Mouse (Mus musculus) liver, adult (tissue): ENCODE measurements around the gene Cubn.

Source experiments
- GATA4 ChIP-seq: IDR thresholded peaks from 2 replicates; pipeline ENCODE4 v1.6.1; 2014; ENCODE audit warnings: mild to moderate bottlenecking, low read length; ENCODE audit not compliant: insufficient replicate concordance

The Cubn gene

DNA sequence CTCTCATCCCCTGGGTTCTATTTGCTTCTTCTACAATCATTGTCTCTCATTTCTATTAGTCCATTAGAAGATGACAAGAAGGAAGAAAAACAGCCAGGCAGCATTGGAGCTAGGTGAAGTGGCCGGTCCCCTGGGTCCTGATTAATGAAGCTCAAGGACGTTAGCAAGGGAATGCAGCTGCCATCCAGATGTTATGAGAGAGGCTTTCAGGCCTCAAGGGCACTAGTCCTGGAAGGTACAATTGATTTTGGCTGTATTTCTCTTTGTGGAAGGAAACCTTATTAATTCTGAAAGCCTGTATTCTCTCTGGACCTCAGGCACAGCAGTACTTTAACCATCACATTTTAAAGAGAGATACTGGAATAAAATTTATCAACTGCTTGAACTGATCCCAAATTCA, 41.1 kb downstream of the Cubn start:
- no peak for TF ChIP-seq GATA4

GRCm38 (mm10) chr2:13445156-13445555, 46.5 kb downstream of the Cubn start:
- no peak for TF ChIP-seq GATA4

DNA sequence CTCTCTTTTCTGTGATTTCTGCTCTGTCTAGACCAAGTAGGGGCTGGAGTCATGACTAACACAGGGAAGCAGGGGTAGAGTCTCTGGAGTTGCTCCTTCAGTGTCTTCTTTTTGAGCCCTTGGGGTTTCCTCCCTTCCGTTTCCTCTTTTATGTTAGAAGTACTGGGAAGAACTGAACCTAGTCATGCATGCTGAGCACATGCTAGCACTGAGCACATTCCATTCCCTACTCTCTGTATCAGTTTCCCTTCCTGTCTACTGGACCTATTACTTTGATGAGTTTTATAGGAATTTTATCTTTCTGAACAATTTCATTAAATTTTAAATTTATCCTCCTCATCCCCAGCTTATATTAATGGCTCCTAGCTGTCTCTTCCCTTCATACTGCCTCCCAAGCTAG, 52.6 kb downstream of the Cubn start:
- TF ChIP-seq GATA4: no peak

DNA sequence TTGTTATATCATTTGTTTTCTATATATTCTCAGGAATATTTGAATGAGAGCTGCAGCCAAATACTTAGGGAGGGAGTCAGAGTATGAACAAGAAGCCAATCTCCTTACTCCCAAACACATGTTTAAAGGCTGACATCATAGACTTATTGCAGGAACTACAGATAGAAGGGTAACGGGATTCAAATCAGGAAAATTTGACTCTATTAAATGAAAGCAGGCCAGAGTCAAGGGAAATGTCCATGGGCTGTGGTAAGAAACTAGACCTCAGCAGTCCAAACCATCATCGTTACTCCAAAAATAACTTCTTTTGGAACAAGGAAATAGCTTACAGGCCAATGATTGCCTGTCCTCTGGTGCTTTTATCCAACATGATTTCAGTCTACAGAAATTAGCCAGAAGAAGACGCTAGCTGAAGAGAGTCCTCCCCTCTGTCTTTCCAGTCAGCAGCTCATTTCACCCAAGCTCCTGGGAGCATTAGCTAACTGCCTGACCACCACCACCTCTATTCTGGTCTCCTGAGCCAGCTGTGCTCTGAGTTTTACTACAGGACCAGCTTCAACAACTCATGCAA, 53.3 kb downstream of the Cubn start:
- no peak for TF ChIP-seq GATA4

DNA sequence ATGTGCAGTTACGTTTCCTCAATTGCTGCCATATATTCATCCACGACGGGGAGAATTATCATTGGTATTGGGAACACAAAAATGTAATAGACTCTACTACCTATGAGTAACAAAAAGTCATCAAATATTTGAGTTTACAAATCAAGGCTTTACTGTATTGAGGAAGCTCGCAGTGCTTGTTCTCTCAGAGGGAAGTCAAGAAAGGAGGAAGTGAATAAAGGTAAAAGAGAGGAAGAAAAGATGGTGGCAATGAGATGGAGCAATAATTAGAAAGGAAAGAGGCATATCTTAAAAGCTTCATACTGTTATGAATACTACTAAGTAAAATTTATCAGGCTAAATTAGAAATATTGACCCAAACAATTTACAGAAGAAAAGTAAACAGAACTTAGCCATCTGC, 59.6 kb downstream of the Cubn start:
- no peak for TF ChIP-seq GATA4

- no peak for TF ChIP-seq GATA4
These were observed 69.4 kb downstream of the Cubn start for GRCm38 (mm10) chr2:13421974-13422760.

DNA sequence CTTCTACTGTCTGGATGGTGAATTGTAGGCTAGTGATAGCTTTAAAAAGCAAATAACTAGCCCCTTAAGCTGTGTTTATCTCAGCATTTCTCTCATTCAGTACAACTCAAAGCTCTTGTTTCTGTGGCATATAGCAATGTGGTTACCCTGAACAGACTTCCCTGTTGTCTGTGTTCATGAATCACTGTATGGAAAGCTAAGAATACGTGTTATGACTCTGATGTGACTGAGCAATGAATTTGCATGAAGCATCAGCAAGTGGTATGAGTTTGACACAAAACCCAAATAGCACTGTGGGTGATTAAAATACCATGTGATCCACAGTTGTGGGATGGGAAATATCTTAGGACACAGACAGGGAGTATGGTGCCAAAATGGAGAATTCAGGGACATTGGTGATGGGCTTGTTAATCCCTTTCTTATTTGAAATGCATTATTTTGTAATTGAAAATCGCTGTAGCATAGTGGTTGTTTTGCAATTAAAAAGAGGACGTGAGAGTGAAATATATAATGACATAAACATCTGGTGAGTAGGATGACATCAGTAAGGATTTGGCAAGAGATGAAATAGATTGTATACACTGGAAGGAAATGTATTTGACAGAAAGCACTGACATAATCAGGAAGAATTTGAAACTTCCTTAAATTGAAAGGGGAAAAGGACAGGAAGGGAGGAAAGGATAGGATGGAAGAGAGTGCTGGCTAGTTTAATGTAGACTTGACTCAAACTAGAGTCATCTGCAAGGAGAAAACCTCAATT, 74.7 kb downstream of the Cubn start:
- TF ChIP-seq GATA4: no peak

DNA sequence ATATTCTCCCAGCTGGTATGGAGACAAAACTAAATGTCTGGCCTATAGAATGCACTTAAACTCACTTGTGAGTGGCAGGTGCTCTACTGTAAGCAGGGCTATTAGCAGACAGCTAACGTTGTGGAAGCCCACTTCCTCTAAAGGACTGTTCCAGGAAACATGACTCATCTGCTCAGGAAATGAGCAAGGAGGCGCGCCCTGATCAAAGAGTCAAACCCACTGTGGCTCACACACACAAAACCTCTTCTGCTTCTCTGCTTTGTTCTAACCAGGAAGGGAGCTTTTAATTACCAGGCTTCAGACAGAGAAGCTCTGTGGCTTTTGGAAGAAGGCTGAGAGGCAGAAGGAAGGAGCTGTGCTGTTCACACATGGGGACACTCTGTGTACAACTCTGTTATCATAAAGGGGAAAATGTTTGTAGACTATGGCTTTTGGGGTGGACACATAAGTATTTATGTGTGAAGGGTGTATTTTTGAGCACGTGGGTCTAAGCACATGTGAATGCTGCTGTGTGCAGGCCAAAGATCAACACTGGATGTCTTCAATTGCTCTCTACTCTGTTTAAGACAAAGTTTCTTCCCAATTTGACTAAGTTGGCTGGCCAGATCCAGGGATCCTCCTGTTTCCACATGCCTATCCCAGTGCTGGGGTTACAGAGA, 78.0 kb downstream of the Cubn start:
- TF ChIP-seq GATA4: peak; percentile 34; the same call in 1 of the 2 replicates

GRCm38 (mm10) chr2:13410660-13411059, 81.0 kb downstream of the Cubn start:
- no peak for TF ChIP-seq GATA4

GRCm38 (mm10) chr2:13409767-13410519, 81.7 kb downstream of the Cubn start:
- TF ChIP-seq GATA4: no peak

DNA sequence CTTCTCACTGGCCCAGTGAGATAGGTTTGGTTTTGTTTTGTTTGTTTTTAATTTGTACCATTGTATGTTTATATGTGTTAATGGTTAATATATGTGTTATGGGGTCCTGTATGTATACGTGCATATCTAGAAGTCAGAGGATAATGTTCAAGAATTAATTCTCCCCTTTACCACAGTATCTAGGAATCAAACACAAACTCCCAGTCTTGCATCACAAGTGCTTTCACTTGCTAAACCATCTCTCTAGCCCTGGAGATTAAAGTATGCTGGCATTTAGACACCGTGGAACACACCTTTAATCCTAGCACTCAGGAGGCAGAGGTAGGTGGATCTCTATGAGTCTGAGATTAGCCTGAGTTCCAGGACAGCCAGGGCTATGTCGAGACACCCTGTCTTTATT, 83.3 kb downstream of the Cubn start:
- no peak for TF ChIP-seq GATA4

DNA sequence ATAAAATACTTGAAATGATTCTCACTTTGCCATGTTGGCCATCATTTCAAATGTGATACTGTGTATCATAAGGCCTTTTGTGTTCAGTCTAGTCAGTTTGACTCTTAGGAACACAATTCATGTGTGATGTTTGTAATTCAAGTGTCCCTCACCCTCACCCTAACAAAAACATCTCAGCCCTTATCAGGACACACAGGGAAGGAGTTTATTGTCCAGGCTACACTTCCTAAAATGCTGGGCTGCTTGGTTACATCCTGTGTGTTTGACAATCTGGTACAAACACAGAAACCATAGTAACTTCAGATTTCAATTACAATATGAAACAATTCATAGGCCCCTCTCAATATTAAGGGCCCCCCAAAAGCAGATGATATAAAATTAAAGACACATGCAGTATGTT, 83.9 kb downstream of the Cubn start:
- peak; percentile 62; the same call in 1 of the 2 replicates for TF ChIP-seq GATA4

DNA sequence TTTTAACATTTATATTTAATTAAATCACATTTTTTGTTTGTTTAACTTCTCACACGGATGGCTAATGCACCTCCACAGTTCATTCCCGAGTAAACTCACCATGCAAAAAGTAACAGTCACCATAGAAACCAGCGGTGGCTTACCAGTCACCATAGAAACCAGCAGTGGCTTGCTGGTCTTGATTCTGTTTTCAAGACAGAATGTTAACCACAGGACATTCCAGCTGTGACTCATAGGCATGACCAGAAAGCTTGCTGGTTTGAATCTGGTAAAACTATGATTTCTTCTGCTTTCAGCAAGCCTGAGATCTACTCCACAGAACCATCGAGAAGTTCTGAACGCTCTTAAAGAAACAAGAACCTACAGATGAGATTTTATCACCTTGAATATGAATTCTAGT, 84.3 kb downstream of the Cubn start:
- TF ChIP-seq GATA4: no peak

DNA sequence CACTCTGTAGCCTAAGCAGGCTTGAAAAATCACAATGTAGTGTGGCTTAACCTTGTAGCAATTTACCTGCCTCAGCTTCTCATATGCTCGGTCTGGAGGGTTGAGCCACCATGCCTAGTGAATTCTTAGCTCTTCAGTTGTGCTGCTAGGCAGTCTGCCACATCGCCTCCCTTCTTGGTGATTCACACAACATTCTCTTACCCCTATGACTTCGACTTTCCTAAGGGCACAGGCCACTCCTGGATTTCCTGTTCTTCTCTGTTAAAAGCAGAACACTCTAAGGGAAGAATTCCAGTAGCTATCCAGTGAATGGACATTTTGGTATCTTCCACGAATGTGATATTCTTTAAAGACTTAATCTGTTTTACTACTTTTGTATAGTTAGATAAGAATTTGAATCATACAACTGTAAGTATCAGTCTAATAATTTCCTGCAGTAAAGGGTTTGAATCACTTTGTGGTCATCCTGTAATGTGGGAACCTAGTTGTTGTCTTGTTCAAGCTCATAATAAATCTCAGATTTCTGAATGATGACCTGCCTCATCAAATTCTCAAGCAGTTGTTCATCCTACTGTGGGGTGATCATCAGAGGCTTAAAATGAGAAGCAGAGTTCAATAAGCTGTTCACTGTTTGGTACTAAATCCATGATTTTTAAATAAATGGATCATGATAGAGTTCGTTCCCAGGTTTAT, 86.5 kb downstream of the Cubn start:
- TF ChIP-seq GATA4: no peak; the same call in 1 of the 2 replicates
